In genomic region chr8:119300335-119300734, GRCm38 (mm10) we compare ENCODE assay signal across 19 mouse cellular contexts. TPM values are rescaled to one million over a fixed set of nuclear protein-coding genes. Genes with fewer than 3 reads are reported as not detected.
DNase-seq lines count a peak whose midpoint lies in the region; ATAC-seq and TF ChIP-seq lines count a peak whose summit lies in the region.
"Had no signal": no experiment of that assay in that cellular context is flagged by ENCODE, and none has a peak within 500 bp of the region (broad histone marks: within the 10 kb centered on the region; RNA-seq: fewer than 3 reads in every experiment).

No protein-coding gene starts in this region.

- no peak overlapping the region for H3K9ac ChIP-seq in kidney, postnatal 0 days (ENCODE audit: low read depth, low read length)
- no peak overlapping the region for H3K9ac ChIP-seq in kidney, embryonic 14.5 days (ENCODE audit: low read depth, low read length)
- H3K9ac ChIP-seq: heart, embryonic 15.5 days; liver, embryonic 15.5 days had no signal

- H3K4me3 ChIP-seq in kidney, postnatal 0 days (replicated peaks; ENCODE audit: low read depth, low read length), result no peak overlapping the region
- no peak overlapping the region for H3K4me3 ChIP-seq in kidney, embryonic 14.5 days (ENCODE audit: low read length)
- no peak overlapping the region for H3K4me3 ChIP-seq in testis, adult 2 months (ENCODE audit: control insufficient read depth, low read depth, low read length)
- H3K4me3 ChIP-seq: heart, embryonic 15.5 days; left cerebral cortex, adult 2 months; limb, embryonic 10.5 days; liver, embryonic 15.5 days; myocyte had no signal

- TF ChIP-seq POLR2A in testis, adult 2 months (IDR thresholded peaks at IDR 0.05; ENCODE audit: control insufficient read depth, low read depth, low read length), result no peak

- DNase-seq in kidney, postnatal 0 days (ENCODE audit: low spot score), result no peak
- no peak for DNase-seq in testis, postnatal 14 days (ENCODE audit: low spot score)
- DNase-seq in Patski (ENCODE audit: low read depth, low spot score), result no peak
- DNase-seq in adrenal gland, adult (ENCODE audit: inconsistent age in 2 of 2, low spot score in 1 of 2), result no peak
- no peak for DNase-seq in heart, adult 9 months (ENCODE audit: low spot score in 2 of 2)
- DNase-seq: adrenal gland, adult 2 months; cerebellum, postnatal 10 days; kidney, adult 2 months; kidney, postnatal 25 days; lung, postnatal 14 days; midbrain, embryonic 14.5 days had no signal

- no peaks in the 10 kb centered on the region for H3K4me1 ChIP-seq in kidney, postnatal 0 days (replicated peaks; ENCODE audit: insufficient read depth, low read length)
- no peaks in the 10 kb centered on the region for H3K4me1 ChIP-seq in kidney, embryonic 14.5 days (ENCODE audit: control insufficient read depth, insufficient read depth, low read length)
- H3K4me1 ChIP-seq in testis, adult 2 months (ENCODE audit: control insufficient read depth, insufficient read depth, low read length), result peaks cover 3% of the 10 kb centered on the region
- H3K4me1 ChIP-seq: heart, embryonic 15.5 days; limb, embryonic 10.5 days; liver, embryonic 15.5 days had no signal

- CTCF ChIA-PET in Patski (lab: Charles Lee), result no interaction called here

- no peak for ATAC-seq in kidney, postnatal 0 days (replicated peaks; ENCODE audit: low FRiP score, low read depth)
- ATAC-seq in kidney, embryonic 14.5 days (ENCODE audit: low FRiP score, low TSS enrichment), result no peak
- no peak for ATAC-seq in Patski
- ATAC-seq: forebrain, embryonic 16.5 days had no signal

- in situ Hi-C loops in Patski (cut with MboI; ENCODE audit: low pct_unique_long_range_greater_than_20kb), result no loop called here

- TF ChIP-seq CTCF in kidney, postnatal 0 days (IDR thresholded peaks at IDR 0.05; ENCODE audit: low read depth), result 0 out of 2 replicates have a peak, but pooled peaks have one; percentile 18
- TF ChIP-seq CTCF in testis, adult 2 months (IDR thresholded peaks at IDR 0.05; ENCODE audit: control insufficient read depth, insufficient read depth, insufficient replicate concordance, low read depth, low read length), result peak; percentile 87; the same call in 1 of the 2 replicates
- TF ChIP-seq CTCF in Patski (IDR thresholded peaks at IDR 0.05), result peak; percentile 43

- H3K27ac ChIP-seq in kidney, postnatal 0 days, result no peak overlapping the region
- H3K27ac ChIP-seq in kidney, embryonic 14.5 days (ENCODE audit: low read depth, low read length), result no peak overlapping the region
- H3K27ac ChIP-seq in testis, adult 2 months (ENCODE audit: control insufficient read depth, insufficient read depth, low read depth, low read length), result no peak overlapping the region
- H3K27ac ChIP-seq: heart, embryonic 15.5 days; left cerebral cortex, adult 2 months; limb, embryonic 10.5 days; liver, embryonic 15.5 days had no signal

- no peak overlapping the region for H3K4me2 ChIP-seq in kidney, postnatal 0 days (ENCODE audit: low read length)
- no peak overlapping the region for H3K4me2 ChIP-seq in kidney, embryonic 14.5 days (replicated peaks; ENCODE audit: low read depth, low read length)
- H3K4me2 ChIP-seq: heart, embryonic 15.5 days; liver, embryonic 15.5 days had no signal

- WGBS in kidney, postnatal 0 days, result 87% methylated on average over 5 of the region's 5 CpGs
- 88% methylated on average over 5 of the region's 5 CpGs for WGBS in kidney, embryonic 14.5 days

- no peaks in the 10 kb centered on the region for H3K9me3 ChIP-seq in kidney, postnatal 0 days (replicated peaks; ENCODE audit: low read length)
- H3K9me3 ChIP-seq in kidney, embryonic 14.5 days (ENCODE audit: control insufficient read depth, low read length), result peaks cover 5% of the 10 kb centered on the region; the same call in 1 of the 2 replicates
- H3K9me3 ChIP-seq: heart, embryonic 15.5 days; limb, embryonic 10.5 days had no signal

- no peaks in the 10 kb centered on the region for H3K36me3 ChIP-seq in kidney, postnatal 0 days (ENCODE audit: insufficient read depth, low read length)
- H3K36me3 ChIP-seq in kidney, embryonic 14.5 days (ENCODE audit: control insufficient read depth, insufficient read depth, low read length), result no peaks in the 10 kb centered on the region
- no peaks in the 10 kb centered on the region for H3K36me3 ChIP-seq in testis, adult 2 months (ENCODE audit: control insufficient read depth, insufficient read depth, low read length)
- H3K36me3 ChIP-seq: heart, embryonic 15.5 days; limb, embryonic 10.5 days; liver, embryonic 15.5 days had no signal

- no peaks in the 10 kb centered on the region for H3K27me3 ChIP-seq in kidney, postnatal 0 days (ENCODE audit: insufficient read depth, low read length)
- no peaks in the 10 kb centered on the region for H3K27me3 ChIP-seq in kidney, embryonic 14.5 days (ENCODE audit: control insufficient read depth, insufficient read depth, low read length)
- no peaks in the 10 kb centered on the region for H3K27me3 ChIP-seq in testis, adult 2 months (ENCODE audit: control insufficient read depth, insufficient read depth, low read length)
- H3K27me3 ChIP-seq in Patski, result no peaks in the 10 kb centered on the region
- H3K27me3 ChIP-seq: heart, embryonic 15.5 days; liver, embryonic 15.5 days had no signal

- POLR2A ChIA-PET in Patski (lab: Charles Lee), result no interaction called here

RNA-seq across cellular contexts. Expression of gene Hsbp1, which starts 44.0 kb away (rescaled TPM):
- polyA plus RNA-seq in kidney, postnatal 0 days (2015; fragmentation: Nextera tagmentation; extraction: Ambion mirVana), result 354 and 357 TPM in 2 replicates
- polyA plus RNA-seq in kidney, embryonic 14.5 days (2014; fragmentation: Nextera tagmentation; extraction: Ambion mirVana), result 305 and 387 TPM in 2 replicates
- polyA plus RNA-seq in testis, adult 2 months (2012; rRNA removed), result 637 and 782 TPM in 2 replicates
- polyA plus RNA-seq in Patski (2021), result 322 TPM

Comparison
In these comparisons a context has a peak if more than half of its experiments do, and no peak if none do; other contexts are left out.
1. CTCF ChIP-seq: peak in every context shown above with its lines; median percentile 87 in testis, adult 2 months; 43 in Patski; 18 in kidney, postnatal 0 days.